Mouse (Mus musculus) neutrophil, adult 5-6 weeks (primary cell): ENCODE data around the gene Smarcd3. TPM values are rescaled to one million over a fixed set of nuclear protein-coding genes. Genes with fewer than 3 reads are reported as not detected.
A peak's percentile ranks its signal among the peaks of the same experiment; 100 is the strongest.
"Not testable (repeated sequence)": the region's sequence is repeated elsewhere in the genome, so short reads cannot be mapped to it uniquely, and the experiment has no call there.

Experiments used
- ATAC-seq: fragments of 151-379, 151-347 bp; 2 replicates; pipeline ENCODE4 v1.8.0; 2017; ENCODE audit warnings: mild to moderate bottlenecking, moderate TSS enrichment; ENCODE audit not compliant: insufficient number of reproducible peaks, poor library complexity, low FRiP score, severe bottlenecking; ENCODE audit errors: extremely low read depth
- total RNA-seq: library from RNA; stranded (forward); fragments of 200-1000 nt; gene quantifications from 2 replicates; pipeline ENCODE4 v1.2.3, GENCODE M21; 2017

Smarcd3 gene
- total RNA-seq, 1 experiment from 2014 or later: 1.0 TPM

GRCm38 (mm10) chr5:24586547-24587199 is 37.5 kb downstream of the Smarcd3 start, which contains the start of gene Chpf2:
Gene Chpf2 (plus strand): TSS chr5:24586741.
- peak; percentile 92 for ATAC-seq

GRCm38 (mm10) chr5:24586106-24586505 is 38.1 kb downstream of the Smarcd3 start:
- no peak for ATAC-seq

- no peak for ATAC-seq
These were observed 45.9 kb downstream of the Smarcd3 start for GRCm38 (mm10) chr5:24578109-24578963.

- peak; percentile 95 for ATAC-seq
These were observed 46.9 kb downstream of the Smarcd3 start, which contains the start of gene Abcf2 for GRCm38 (mm10) chr5:24577183-24577929. Gene Abcf2 (minus strand): TSS chr5:24577467.

- ATAC-seq: no peak
These were observed 47.4 kb downstream of the Smarcd3 start for GRCm38 (mm10) chr5:24576801-24577182.

- ATAC-seq: no peak
These were observed 48.3 kb downstream of the Smarcd3 start for GRCm38 (mm10) chr5:24575948-24576347.

- ATAC-seq: no peak
These were observed 67.5 kb downstream of the Smarcd3 start, which contains the start of gene 4931409K22Rik for GRCm38 (mm10) chr5:24556709-24557108. Gene 4931409K22Rik (minus strand): TSS chr5:24556809.

GRCm38 (mm10) chr5:24555335-24555734 is 68.9 kb downstream of the Smarcd3 start:
- not testable (repeated sequence) for ATAC-seq

- no peak for ATAC-seq
These were observed 70.5 kb downstream of the Smarcd3 start for GRCm38 (mm10) chr5:24553621-24554244.

GRCm38 (mm10) chr5:24551317-24551688 is 72.9 kb downstream of the Smarcd3 start:
- ATAC-seq: no peak

- no peak for ATAC-seq
These were observed 73.5 kb downstream of the Smarcd3 start for GRCm38 (mm10) chr5:24550598-24551316.

GRCm38 (mm10) chr5:24542643-24543042 is 81.6 kb downstream of the Smarcd3 start:
- ATAC-seq: no peak

GRCm38 (mm10) chr5:24541144-24541569 is 83.1 kb downstream of the Smarcd3 start:
- no peak for ATAC-seq

Other genes starting within 250 kb of the Smarcd3 start
- not detected in 2 replicates for gene Atg9b, start 232.3 kb downstream of the Smarcd3 start, total RNA-seq
- gene Abcb8, start 230.7 kb downstream of the Smarcd3 start, total RNA-seq: 5.0 and 5.2 TPM in 2 replicates
- 0.23 TPM in 1 of 2 replicates, not detected in the other for gene Asic3, start 211.0 kb downstream of the Smarcd3 start, total RNA-seq
- gene Cdk5, start 200.9 kb downstream of the Smarcd3 start, total RNA-seq: 30.0 and 36.6 TPM in 2 replicates
- gene Slc4a2, start 200.6 kb downstream of the Smarcd3 start, total RNA-seq: 56.8 and 58.0 TPM in 2 replicates
- 32.2 and 32.9 TPM in 2 replicates for gene Fastk, start 179.1 kb downstream of the Smarcd3 start, total RNA-seq
- gene Tmub1, start 176.6 kb downstream of the Smarcd3 start, total RNA-seq: 28.2 and 29.4 TPM in 2 replicates
- 26.1 and 28.6 TPM in 2 replicates for gene Agap3, start 172.2 kb downstream of the Smarcd3 start, total RNA-seq
- gene Gbx1, start 97.2 kb downstream of the Smarcd3 start, total RNA-seq: not detected in 2 replicates
- not detected in 2 replicates for gene Asb10, start 83.4 kb downstream of the Smarcd3 start, total RNA-seq
- not detected in 2 replicates for gene 4931409K22Rik, start 67.6 kb downstream of the Smarcd3 start, total RNA-seq
- 40.0 and 40.4 TPM in 2 replicates for gene Abcf2, start 46.9 kb downstream of the Smarcd3 start, total RNA-seq
- gene Chpf2, start 37.7 kb downstream of the Smarcd3 start, total RNA-seq: 28.4 and 37.9 TPM in 2 replicates
- gene Nub1, start 61.1 kb upstream of the Smarcd3 start, total RNA-seq: 95.3 and 96.3 TPM in 2 replicates
- gene Wdr86, start 106.3 kb upstream of the Smarcd3 start, total RNA-seq: 0.12 TPM in 1 of 2 replicates, not detected in the other
- gene Crygn, start 133.6 kb upstream of the Smarcd3 start, total RNA-seq: 5.3 TPM in 1 of 2 replicates, not detected in the other
- 48.2 and 59.8 TPM in 2 replicates for gene Rheb, start 218.2 kb upstream of the Smarcd3 start, total RNA-seq